Mouse (Mus musculus): Measurements from ENCODE around the gene Edc4.
"Not testable (repeated sequence)": the region's sequence is repeated elsewhere in the genome, so short reads cannot be mapped to it uniquely, and the experiment has no call there.

Gene Edc4

DNA sequence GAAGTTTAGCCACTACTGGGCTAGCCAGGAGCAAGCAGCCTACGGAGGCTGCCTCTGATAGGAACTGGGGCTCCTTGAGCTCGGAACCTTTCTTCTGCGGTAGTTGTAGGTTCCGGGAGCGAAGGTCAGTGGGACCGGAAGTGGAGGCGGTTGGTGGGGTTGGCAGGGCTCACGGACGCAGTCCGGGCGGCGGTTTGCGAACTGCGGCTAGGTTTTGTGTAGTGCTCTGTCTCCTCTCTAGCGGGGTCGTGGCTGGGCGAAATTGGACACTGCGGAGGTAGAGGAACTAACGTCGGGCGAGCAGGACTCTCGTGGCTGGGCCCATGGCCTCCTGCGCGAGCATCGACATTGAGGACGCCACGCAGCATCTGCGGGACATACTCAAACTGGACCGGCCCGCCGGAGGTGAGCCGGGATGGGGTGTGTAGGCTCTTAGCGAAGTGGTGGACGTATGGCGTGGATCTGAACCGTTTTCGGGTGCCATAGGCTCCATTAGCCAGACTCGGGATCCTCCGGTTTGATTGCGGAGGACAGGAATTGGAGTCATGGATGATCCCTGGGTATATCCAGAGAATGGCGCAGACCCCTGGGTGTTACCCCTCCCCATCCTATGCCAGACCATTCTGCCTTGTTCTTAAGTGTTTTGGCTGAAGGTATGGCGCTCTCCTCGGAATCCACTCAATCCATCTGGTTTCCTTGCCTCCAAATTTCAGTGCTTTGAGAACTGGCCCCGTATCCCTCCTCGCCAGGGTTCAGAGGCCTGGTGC lies at the start of gene Edc4:
Edc4 (plus strand) TSS at position 128 of the 767 bp plus-strand sequence.
- DNase-seq, result peak; percentile 82

- DNase-seq, result not testable (repeated sequence)
These were observed 46.9 kb upstream of the Edc4 start for GRCm38 (mm10) chr8:105833740-105834139.

DNA sequence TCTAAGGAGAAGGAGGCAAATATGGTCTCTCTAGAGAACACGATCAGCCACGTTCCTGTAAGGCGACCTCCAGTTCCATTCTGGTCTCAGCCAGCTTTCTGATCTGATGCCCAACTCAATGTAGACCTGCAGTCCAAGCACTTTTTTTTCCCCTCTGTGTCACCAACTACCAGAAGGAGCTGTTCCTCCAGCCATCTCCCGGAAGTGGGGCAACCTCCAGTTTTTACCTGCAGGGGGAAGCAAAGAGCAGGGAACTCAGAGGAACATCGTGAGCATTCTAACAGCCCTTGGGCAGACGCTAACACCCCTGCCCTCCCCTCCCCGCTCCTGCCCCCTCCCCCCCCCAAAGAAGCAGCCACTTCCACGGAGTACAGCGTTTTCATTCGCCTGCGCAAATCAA lies 45.4 kb upstream of the Edc4 start:
- DNase-seq, result peak; percentile 53

DNA sequence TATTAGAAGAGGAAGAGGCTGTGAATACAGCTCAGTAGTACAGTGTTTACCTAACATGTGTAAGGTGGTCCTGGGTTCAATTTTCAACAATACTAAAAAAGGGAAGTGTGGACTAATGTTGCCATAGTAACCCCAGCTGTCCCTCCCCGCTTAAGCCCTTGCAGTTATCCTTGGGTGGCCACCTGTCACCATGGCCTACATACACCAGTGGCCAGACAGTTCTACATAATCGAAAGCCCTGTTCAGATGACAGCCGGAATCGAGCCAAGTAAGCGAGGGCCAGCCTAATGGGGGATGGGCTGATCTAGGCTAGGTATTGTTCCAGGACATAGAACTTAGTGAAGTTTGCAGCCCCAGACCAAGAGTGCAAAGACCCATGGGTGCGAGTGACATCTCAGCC lies 43.7 kb upstream of the Edc4 start:
- DNase-seq, result no peak

DNA sequence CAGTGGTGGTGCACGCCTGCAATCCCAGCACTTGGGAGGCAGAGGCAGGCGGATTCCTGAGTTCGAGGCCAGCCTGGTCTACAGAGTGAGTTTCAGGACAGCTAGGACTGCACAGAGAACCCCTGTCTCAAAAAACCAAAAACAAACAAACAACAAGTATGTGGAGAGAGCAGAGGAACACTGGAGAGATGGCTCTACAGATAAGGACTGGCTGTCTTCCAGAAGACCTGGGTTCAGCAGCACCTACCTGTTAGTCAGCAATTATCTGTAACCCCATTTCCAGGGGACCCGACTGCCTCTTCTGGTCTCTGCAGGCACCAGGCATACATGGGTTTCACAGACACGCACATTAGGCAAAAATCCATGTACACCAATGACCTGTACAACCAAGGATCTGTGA lies 41.5 kb upstream of the Edc4 start:
- no peak for DNase-seq

DNA sequence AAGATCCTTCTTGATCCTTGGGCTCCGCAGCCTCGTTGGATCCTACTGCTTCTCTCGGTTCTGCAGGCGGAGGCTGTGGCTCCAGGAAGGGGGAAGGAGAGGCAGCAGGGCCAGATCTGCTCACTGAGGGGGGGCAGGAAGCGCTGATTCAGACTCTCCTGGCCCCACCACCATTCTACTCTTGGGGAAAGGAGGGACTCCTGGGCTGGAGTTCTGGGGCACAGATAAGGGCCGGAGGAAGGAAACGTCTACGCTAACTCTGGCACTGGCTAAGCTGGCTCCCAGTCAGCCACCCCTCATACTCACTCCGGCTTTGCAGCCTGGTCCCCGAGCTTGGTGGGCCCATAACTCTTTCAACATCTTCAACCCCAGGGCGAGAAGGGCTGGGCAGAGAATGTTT lies 34.0 kb upstream of the Edc4 start:
- DNase-seq, result no peak

DNA sequence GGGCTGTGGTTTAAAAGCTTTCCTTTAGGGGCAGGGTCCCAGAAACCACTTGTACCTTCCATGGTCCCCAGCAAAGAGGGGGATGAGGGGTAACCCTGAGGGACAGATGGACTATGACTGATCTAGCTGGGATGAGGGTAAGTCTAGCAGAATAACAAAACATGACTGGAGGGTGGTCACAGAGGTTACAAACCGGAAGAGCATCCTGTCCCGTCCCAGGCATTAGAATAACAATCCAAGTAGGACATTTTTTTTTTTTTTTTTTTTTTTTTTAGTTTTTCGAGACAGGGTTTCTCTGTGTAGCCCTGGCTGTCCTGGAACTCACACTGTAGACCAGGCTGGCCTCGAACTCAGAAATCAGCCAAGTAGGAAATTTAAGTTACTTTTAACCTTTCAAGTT lies 30.7 kb upstream of the Edc4 start:
- no peak for DNase-seq

GRCm38 (mm10) chr8:105850611-105851010 lies 30.1 kb upstream of the Edc4 start:
- no peak for DNase-seq

DNA sequence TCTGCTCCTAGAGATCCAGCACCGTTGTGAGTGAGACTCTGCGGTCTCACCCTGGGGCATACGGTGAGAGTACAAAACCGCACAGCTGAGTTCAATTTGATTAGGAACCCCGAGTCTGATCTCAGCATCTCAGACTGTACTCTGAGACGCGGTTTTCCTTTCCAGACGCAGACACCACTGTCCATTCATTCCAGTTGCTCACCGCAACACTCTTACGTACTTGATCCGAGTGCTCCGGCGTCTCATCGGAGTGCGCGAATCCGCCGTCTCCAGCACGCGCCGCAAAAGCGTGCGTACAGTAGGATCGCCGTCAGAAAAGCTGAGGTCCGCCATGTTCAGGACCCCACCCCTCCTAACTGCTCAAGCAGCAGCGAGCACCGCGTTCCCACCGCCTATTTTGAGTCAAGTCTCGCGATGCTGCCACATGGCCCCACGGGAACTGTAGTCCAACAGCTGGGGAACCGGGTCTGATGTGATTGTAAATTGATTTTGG lies 29.0 kb upstream of the Edc4 start:
- DNase-seq, result peak; percentile 89

DNA sequence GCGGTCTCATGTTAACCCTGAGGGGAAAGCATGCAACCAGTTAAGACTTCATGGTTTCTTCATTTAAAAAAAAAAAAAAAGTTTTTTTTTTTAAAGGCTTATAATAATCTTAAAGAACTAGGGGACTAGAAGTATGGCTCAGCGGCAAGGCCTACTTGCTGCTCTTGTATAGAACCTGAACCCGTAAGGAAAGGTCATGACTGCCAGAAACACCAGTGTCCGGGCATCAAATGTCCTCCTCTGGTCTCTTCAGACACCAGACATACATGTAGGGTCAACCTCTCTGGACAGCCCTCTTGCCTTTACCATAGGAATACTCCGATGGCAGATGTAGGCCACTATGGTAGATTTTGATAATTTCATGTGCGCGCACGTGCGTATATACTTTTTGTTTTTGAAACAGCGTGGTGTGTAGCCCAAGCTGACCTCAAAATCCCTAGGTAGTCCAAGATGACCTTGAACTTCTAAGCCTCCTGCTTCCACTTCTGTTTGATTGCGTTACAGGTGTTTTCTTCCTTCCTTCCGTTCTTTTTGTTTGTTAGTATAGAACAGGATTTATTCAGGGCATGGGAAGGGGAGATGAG lies 28.4 kb upstream of the Edc4 start:
- DNase-seq, result peak; percentile 14

- DNase-seq, result no peak
These were observed 27.5 kb upstream of the Edc4 start, which contains the start of gene Cenpt for GRCm38 (mm10) chr8:105853178-105853577. Gene Cenpt (minus strand): TSS chr8:105853278.

DNA sequence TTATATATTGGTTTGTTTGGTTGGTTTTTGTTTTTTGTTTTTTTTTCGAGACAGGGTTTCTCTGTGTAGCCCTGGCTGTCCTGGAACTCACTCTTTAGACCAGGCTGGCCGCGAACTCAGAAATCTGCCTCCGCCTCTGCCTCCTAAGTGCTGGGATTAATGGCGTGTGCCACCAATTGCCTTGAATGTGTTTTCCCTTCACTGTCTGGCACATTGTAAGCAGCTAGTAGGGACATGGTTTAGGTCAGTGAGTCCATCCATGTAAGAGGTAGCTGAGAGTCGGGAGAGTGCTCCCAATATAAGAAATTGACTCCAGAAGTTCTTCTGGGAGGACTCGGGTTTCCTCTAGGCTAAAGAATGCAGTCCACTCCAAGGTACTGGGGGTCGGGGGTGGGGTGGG lies 26.4 kb upstream of the Edc4 start:
- DNase-seq, result no peak

DNA sequence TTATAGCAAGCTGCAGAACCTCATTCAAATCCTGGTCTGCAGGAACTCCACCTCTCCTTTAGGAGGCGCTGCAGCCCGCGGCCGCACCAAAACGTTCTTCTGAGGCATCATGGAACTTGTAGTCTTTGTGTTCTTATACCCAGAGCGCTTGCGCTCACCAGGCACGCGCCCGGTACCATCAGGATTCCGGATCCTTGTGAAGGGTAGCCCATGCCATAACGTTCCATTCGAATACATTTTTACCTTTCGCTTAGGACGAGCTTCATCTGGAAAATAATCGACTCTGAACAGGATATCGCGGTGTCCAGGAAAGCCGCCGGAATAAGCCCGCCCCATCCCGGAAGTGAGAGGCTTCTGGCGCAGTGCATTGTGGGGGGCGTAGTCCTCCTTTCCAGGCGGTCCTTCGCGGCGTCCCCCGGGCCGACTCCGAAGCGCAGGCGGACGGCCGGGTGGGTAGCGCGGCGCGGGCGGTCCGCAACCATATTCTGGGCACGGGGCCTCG lies 25.9 kb upstream of the Edc4 start, which contains the start of gene Thap11:
Thap11 (plus strand) TSS at position 418 of the 502 bp plus-strand sequence.
- peak; percentile 90 for DNase-seq

GRCm38 (mm10) chr8:105855248-105856167 lies 25.2 kb upstream of the Edc4 start:
- peak; percentile 60 for DNase-seq

DNA sequence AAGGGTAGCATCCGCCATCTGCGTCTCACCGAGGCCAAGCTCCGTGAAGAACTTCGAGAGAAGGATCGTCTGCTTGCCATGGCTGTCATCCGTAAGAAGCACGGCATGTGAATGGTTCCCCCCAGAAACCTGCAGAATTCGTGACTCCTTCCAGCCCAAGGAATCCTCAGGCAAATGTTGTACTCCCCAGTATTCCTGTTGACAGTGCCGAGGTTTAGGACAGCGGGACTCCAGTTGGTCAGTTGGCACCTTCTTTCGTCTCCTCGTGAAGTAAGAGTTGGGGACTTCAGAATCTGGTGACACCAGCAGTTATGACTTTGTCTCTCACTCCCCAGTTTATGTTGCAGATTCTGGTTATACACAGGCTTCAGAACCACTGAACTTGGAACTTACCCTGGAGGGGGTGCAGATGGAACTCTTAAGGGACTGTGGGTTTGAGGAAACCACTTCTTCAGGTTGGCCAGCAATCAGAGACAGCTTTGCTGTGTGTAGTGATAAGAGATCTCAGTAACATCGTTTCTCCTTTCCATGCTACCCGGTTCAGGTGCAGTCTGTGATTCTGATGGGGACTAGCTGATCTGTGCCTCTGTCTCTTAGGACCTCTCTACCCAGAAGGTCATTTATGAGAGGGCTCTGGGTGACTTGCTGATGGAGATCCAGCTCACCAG lies 24.4 kb upstream of the Edc4 start:
- no peak for DNase-seq

GRCm38 (mm10) chr8:105858495-105858894 lies 22.2 kb upstream of the Edc4 start:
- DNase-seq, result no peak

DNA sequence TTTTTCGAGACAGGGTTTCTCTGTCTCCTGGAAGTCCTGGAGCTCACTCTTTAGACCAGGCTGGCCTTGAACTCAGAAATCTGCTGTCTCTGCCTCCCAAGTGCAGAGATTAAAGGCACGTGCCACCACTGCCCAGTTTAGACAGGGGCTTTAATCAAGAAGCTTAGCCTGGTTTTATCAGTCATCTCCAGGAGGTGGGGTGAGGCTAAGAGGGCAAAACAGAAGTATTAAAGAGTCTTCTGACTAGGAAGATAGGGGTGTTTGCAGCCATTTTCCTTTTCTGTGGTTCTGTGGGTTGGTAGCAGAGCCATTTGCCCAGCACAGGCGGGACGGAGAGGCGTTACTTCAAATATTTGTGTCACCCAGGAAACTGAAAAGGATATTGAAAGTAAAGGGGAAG lies 21.4 kb upstream of the Edc4 start:
- no peak for DNase-seq

DNA sequence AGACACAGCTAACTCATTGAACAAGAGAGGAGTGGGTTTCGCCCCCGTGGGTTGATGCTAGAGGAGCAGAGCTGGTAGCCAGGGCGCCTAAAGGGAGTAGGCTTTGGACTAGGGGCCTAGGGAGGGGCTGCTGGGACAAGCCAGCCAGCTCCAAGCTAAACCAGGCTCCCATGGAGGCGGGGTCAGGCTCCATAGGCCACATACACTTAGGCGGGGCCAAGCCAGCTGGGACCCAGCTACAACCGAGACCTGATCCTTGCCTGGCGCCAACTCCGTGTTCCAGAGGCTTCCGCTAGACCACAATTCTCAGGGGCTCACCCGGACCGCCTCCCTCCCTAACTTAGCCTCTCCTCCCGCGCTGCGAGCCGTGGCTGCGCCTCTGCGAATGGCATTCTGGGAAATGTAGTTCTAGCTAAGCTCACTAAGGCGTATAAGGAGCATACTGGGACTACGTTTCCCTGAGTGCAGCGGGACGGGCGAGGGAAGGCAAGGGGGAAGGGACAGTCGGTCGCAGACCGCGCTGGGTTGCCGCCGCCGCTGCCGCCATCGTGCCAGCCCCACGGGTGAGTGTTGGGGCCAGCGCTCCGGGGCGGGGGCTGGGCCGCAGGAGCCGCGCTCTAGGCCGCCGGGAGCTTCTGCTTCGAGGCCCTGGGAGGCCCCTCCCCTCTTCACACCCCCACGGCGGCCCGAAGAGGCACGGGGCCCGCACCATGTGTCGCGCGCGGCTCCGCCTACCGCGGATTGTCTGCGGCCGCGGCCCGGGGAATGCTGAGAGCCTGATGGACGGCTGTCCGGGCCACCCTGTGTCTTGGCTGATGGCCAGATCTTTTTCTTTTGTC lies 20.3 kb upstream of the Edc4 start, which contains the start of gene Nutf2:
Nutf2 (plus strand) TSS at position 438 of the 839 bp plus-strand sequence.
- peak; percentile 88 for DNase-seq

DNA sequence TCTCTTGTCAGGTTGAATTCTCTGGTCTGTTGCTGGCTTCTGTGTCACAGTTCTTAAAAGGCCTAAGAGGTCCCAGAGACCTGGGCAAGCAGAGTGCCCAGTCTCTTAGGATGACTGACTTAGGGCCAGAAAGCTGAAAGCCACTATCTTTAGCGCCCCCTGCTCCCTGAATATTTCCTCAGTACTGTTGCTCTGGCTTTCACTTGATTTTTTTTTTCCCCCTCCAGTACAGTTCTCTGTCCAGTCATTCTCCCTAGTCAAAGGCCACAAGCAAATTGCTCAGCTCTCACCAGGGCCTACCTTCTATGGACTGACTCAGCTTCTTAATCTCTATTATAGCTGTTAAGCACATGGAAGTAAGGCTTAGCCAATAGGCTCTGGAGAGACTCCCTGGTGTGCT lies 18.7 kb upstream of the Edc4 start:
- DNase-seq, result no peak

DNA sequence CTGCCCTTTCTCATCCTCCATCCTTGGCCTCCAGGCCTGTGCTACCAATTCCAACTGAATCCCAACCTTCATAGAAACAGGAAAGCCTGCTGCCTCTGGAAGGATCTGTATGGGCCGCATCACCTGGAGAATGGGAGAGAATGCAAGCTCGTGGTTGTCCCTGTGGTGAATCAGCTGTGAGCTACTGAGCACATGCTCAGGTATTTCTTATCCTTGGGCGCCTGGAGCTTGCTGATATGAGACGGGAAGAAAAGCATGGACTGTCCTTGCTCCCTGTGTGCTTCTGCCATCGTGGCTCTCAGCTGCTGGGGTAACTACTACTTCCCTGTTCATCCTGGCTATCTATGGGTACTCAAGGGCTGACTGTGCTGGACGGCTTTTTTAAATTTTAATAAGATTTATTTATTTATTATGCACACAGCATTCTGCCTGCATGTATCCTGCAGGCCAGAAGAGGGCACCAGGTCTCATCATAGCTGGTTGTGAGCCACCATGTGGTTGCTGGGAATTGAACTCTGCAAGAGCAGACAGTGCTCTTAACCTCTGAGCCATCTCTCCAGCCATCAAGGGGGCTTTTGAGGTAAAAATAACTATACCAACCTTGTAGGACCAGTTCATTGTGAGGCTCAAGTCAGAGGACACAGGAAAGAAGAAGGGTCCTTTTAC lies 14.2 kb upstream of the Edc4 start:
- DNase-seq, result no peak

GRCm38 (mm10) chr8:105874301-105874700 lies 6.4 kb upstream of the Edc4 start:
- no peak for DNase-seq
